Mouse (Mus musculus) lung, postnatal 0 days (tissue): Measurements from ENCODE around the gene Gm5678.

Source experiments
- CTCF ChIP-seq: IDR thresholded peaks from 2 replicates; pipeline ENCODE4 v1.5.1; 2016; ENCODE audit warnings: antibody characterized with exemption, mild to moderate bottlenecking
- EP300 ChIP-seq: IDR thresholded peaks from 2 replicates; pipeline ENCODE4 v1.6.1; 2016; ENCODE audit warnings: antibody characterized with exemption, mild to moderate bottlenecking, control low read depth

DNA sequence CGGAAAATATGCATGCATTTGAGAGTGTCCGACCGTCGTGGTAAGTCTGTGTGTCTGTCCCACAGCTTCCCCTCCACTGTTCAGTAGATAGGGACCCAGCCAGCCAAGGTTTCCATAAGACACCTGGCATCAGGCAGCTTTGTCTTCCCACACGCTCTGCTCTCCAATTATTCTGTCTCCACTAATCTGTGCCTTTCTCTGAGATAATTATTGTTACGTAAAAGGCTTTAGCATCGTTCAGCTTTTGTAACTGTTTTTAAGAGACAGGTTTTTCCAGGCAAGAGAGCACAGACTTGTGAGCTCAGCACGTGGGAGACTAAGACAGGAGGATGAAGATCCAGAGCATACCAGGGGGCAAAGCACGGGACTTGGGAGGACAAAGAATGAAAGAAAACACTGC lies 51.3 kb downstream of the Gm5678 start:
- no peak for TF ChIP-seq CTCF
- TF ChIP-seq EP300, result no peak
